Mouse (Mus musculus) large intestine, adult 2 months (tissue): Measurements from ENCODE around the gene Flii. TPM values are rescaled to one million over a fixed set of nuclear protein-coding genes. Genes with fewer than 3 reads are reported as not detected.

Experiments used
- DNase-seq: peaks from one replicate; pipeline ENCODE4 v3.0.0-alpha.2; 2012; ENCODE audit warnings: low read depth, low spot score
- whole genome bisulfite sequencing: fragments of 180-500 bp; shearing (Covaris S2); methylation state at CpG from one replicate; pipeline ENCODE4 v1.1.7; 2018; 5-methylcytosine and 5-hydroxymethylcytosine counted together
- polyA plus RNA-seq: library from polyadenylated mRNA; depleted of rRNA; stranded (reverse); fragments of >200 nt; gene quantifications from 2 replicates; pipeline ENCODE4 v1.2.3, GENCODE M21; 2012; rRNA removed

The Flii gene
- polyA plus RNA-seq, 1 experiment = 230 TPM

GRCm38 (mm10) chr11:60698806-60699523 is 28.1 kb downstream of the Flii start:
- peak; percentile 28 for DNase-seq
- 2% methylated on average over 22 of the region's 22 CpGs for WGBS

DNA sequence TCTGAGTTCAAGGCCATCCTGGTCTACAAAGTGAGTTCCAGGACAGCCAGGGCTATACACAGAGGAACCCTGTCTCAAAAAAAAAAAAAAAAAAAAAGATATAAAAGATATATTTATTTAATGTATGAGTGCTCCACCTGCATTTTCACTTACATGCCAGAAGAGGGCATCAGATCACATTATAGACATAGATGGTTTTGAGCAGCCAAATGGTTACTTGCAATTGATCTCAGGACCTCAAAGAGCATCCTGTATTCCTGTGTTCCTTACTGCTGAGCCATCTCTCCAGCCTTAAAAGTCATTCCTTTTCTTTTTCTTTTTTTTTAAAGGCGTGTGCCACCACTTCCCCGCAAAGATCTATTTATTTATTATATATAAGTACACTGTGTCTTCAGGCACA is 29.5 kb downstream of the Flii start:
- 43% methylated on average over 2 of the region's 2 CpGs for WGBS
- DNase-seq = no peak

DNA sequence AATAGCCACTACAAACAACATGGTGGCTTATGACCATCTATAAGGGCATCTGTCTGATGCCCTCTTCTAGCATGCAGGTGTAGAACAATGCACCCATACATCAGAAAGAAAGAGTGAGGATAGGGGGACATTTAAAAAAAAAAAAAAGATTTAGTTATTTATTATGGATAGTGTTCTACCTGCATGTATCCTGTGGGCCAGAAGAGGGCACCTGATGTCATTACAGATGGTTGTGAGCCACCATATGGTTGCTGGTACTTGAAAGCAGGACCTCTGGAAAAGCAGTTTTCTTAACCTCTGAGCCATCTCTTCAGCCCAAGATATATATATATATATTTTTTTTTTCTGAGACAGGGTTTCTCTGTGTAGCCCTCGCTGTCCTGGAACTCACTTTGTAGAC is 30.9 kb downstream of the Flii start:
- no peak for DNase-seq

More for the DNA sequence above, 30.9 kb downstream of the Flii start:
- 69% methylated on average over 1 of the region's 1 CpGs for WGBS

Other genes with a start within 250 kb of the Flii start
- 16.3 and 22.3 TPM in 2 replicates for gene Alkbh5, start 190.9 kb downstream of the Flii start, polyA plus RNA-seq
- 27.3 and 34.5 TPM in 2 replicates for gene Llgl1, start 27.5 kb downstream of the Flii start, polyA plus RNA-seq
- 9.7 and 9.8 TPM in 2 replicates for gene Mief2, start 1.1 kb upstream of the Flii start, polyA plus RNA-seq
- 5.8 and 6.3 TPM in 2 replicates for gene Top3a, start 50.1 kb upstream of the Flii start, polyA plus RNA-seq
- 5.8 and 9.8 TPM in 2 replicates for gene Smcr8, start 50.3 kb upstream of the Flii start, polyA plus RNA-seq
- 33.6 and 35.2 TPM in 2 replicates for gene Shmt1, start 84.5 kb upstream of the Flii start, polyA plus RNA-seq
- 47.6 and 49.2 TPM in 2 replicates for gene Dhrs7b, start 103.4 kb upstream of the Flii start, polyA plus RNA-seq
- gene Tmem11, start 152.0 kb upstream of the Flii start, polyA plus RNA-seq = 59.9 and 74.0 TPM in 2 replicates
- gene Natd1, start 187.5 kb upstream of the Flii start, polyA plus RNA-seq = 9.7 and 10.7 TPM in 2 replicates
- gene Map2k3, start 204.8 kb upstream of the Flii start, polyA plus RNA-seq = 85.1 and 90.0 TPM in 2 replicates